Mouse (Mus musculus) urinary bladder, postnatal 14 days (tissue): ENCODE measurements around the gene Ppp2r5c.

ENCODE experiments used
- DNase-seq: peaks from one replicate; pipeline ENCODE4 v3.0.0; 2021; ENCODE audit warnings: low spot score

Ppp2r5c gene

DNA sequence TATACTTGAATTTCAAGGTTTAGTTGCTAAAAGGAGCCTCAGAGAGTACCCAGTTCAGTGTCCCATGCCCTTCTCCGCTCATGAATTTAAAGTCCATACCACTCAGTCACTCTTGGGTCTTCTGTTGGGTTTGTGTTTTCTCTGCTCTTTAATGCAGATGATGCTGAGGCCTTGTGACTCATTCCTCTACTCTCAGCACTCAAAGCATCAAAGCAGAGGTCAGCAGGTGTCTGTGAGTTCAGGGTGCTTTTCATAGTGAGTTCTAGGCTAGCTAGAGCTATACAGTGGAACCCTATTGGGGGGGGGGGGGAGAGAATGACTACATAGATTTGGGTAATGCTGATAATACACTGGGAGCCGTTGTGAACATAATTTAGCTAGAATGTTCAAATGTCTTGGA, 163.8 kb downstream of the Ppp2r5c start:
- DNase-seq: no peak

- no peak for DNase-seq
These were observed 183.1 kb downstream of the Ppp2r5c start for GRCm38 (mm10) chr12:110630056-110630455.
